Mouse (Mus musculus) Patski (cell line): ENCODE measurements at regions not wholly inside any gene's neighbourhood (a gene's known extent, or its start where the extent isn't known, plus 50 kb on each side); places are given as distances from the start of the nearest gene placed in this dataset.

Source experiments
- ATAC-seq: fragments of 100-300 bp; one replicate; pipeline ENCODE4 v1.8.0; 2021
- CTCF ChIA-PET: fragments of 350-600 bp; sonication (Branson Sonifier 250); formaldehyde crosslinking; loops from one replicate; lab custom pipeline; 2022; ENCODE audit warnings: inconsistent platforms; lab: Charles Lee
- POLR2A ChIA-PET: fragments of 350-600 bp; sonication (Branson Sonifier 250); formaldehyde crosslinking; loops from one replicate; lab custom pipeline; 2022; ENCODE audit warnings: antibody characterized with exemption, inconsistent platforms; lab: Charles Lee
- DNase-seq: peaks from one replicate; pipeline ENCODE4 v3.0.0-alpha.2; 2011; ENCODE audit warnings: low read depth, low spot score
- H3K27me3 ChIP-seq: fragments of 371-371 bp; one replicate; pipeline ENCODE4 v1.5.1; 2021
- CTCF ChIP-seq: fragments of 100-300 bp; IDR thresholded peaks from one replicate; pipeline ENCODE4 v1.5.1; 2021
- in situ Hi-C: fragments of 300-500 bp; cut with MboI; formaldehyde crosslinking; loops from 3 replicates; pipeline ENCODE4 v1.11.1; 2018; ENCODE audit warnings: low pct_unique_long_range_greater_than_20kb, mixed read lengths

- in situ Hi-C loops: no loop called here
- ChIA-PET CTCF (no interaction called here), POLR2A (no interaction called here)
- TF ChIP-seq CTCF: no peak
- no peak for DNase-seq
- H3K27me3 ChIP-seq: no peaks in the 10 kb centered on the region
- no peak for ATAC-seq
These were observed 52.8 kb upstream of the Rnf32 start for GRCm38 (mm10) chr5:29142957-29143356.

GRCm38 (mm10) chr5:29142502-29142901 lies 53.3 kb upstream of the Rnf32 start:
- POLR2A ChIA-PET: interaction anchor here (0.7 kb wide), 1 partner anchor 56 kb away, joined by 3 read pairs; no protein-coding TSS in a partner anchor
- CTCF ChIA-PET: no interaction called here
- DNase-seq (no peak), ATAC-seq (no peak)
- no peaks in the 10 kb centered on the region for H3K27me3 ChIP-seq
- no peak for TF ChIP-seq CTCF
- in situ Hi-C loops: no loop called here

GRCm38 (mm10) chr5:29137481-29137880 lies 58.3 kb upstream of the Rnf32 start:
- CTCF ChIA-PET: no interaction called here
- in situ Hi-C loops: no loop called here
- no peak for TF ChIP-seq CTCF
- H3K27me3 ChIP-seq: no peaks in the 10 kb centered on the region
- DNase-seq (no peak), ATAC-seq (no peak)
- POLR2A ChIA-PET: no interaction called here

GRCm38 (mm10) chr5:29132261-29132660 lies 63.5 kb upstream of the Rnf32 start:
- in situ Hi-C loops: no loop called here
- ATAC-seq (no peak), DNase-seq (no peak)
- ChIA-PET POLR2A (no interaction called here), CTCF (no interaction called here)
- H3K27me3 ChIP-seq: no peaks in the 10 kb centered on the region
- TF ChIP-seq CTCF: no peak

GRCm38 (mm10) chr5:29131762-29132161 lies 64.0 kb upstream of the Rnf32 start:
- in situ Hi-C loops: no loop called here
- CTCF ChIA-PET: no interaction called here
- ATAC-seq: peak; percentile 39
- no peak for TF ChIP-seq CTCF
- no peaks in the 10 kb centered on the region for H3K27me3 ChIP-seq
- POLR2A ChIA-PET: no interaction called here
- no peak for DNase-seq

GRCm38 (mm10) chr5:29129724-29130123 lies 66.1 kb upstream of the Rnf32 start:
- H3K27me3 ChIP-seq: no peaks in the 10 kb centered on the region
- ChIA-PET CTCF (no interaction called here), POLR2A (no interaction called here)
- ATAC-seq (no peak), DNase-seq (no peak)
- in situ Hi-C loops: no loop called here
- TF ChIP-seq CTCF: no peak

GRCm38 (mm10) chr5:29116942-29117341 lies 78.8 kb upstream of the Rnf32 start:
- peak; percentile 52 for TF ChIP-seq CTCF
- ATAC-seq: no peak
- DNase-seq: no peak
- no peaks in the 10 kb centered on the region for H3K27me3 ChIP-seq
- ChIA-PET POLR2A (interaction anchor here (0.7 kb wide), 1 partner anchor 343 kb away, joined by 4 read pairs; no protein-coding TSS in a partner anchor), CTCF (no interaction called here)
- in situ Hi-C loops: no loop called here

- ChIA-PET POLR2A (no interaction called here), CTCF (no interaction called here)
- no peaks in the 10 kb centered on the region for H3K27me3 ChIP-seq
- ATAC-seq: no peak
- no peak for TF ChIP-seq CTCF
- in situ Hi-C loops: no loop called here
- DNase-seq: no peak
These were observed 83.3 kb upstream of the Rnf32 start for GRCm38 (mm10) chr5:29112531-29112930.

- POLR2A ChIA-PET: no interaction called here
- TF ChIP-seq CTCF: no peak
- CTCF ChIA-PET: no interaction called here
- ATAC-seq (no peak), DNase-seq (no peak)
- in situ Hi-C loops: no loop called here
- no peaks in the 10 kb centered on the region for H3K27me3 ChIP-seq
These were observed 88.5 kb upstream of the Rnf32 start for GRCm38 (mm10) chr5:29107276-29107675.

- H3K27me3 ChIP-seq: no peaks in the 10 kb centered on the region
- in situ Hi-C loops: no loop called here
- POLR2A ChIA-PET: no interaction called here
- no peak for TF ChIP-seq CTCF
- DNase-seq: peak; percentile 64
- CTCF ChIA-PET: no interaction called here
- ATAC-seq: peak; percentile 100
These were observed 112.5 kb upstream of the Rnf32 start for GRCm38 (mm10) chr5:29083288-29083687.

- ATAC-seq (no peak), DNase-seq (no peak)
- H3K27me3 ChIP-seq: no peaks in the 10 kb centered on the region
- CTCF ChIA-PET: no interaction called here
- no peak for TF ChIP-seq CTCF
- POLR2A ChIA-PET: no interaction called here
- in situ Hi-C loops: no loop called here
These were observed 141.4 kb upstream of the Rnf32 start for GRCm38 (mm10) chr5:29054393-29054792.

GRCm38 (mm10) chr5:29036636-29037035 lies 159.2 kb upstream of the Rnf32 start:
- CTCF ChIA-PET: interaction anchor here (2.3 kb wide), 1 partner anchor 9 kb away, joined by 8 read pairs; no protein-coding TSS in a partner anchor
- TF ChIP-seq CTCF: peak; percentile 36
- ATAC-seq (no peak), DNase-seq (no peak)
- in situ Hi-C loops: no loop called here
- peaks cover 2% of the 10 kb centered on the region for H3K27me3 ChIP-seq
- POLR2A ChIA-PET: no interaction called here
